Mouse (Mus musculus): ENCODE data around the gene Fam186b. TPM values are rescaled to one million over a fixed set of nuclear protein-coding genes. Genes with fewer than 3 reads are reported as not detected.

Gene Fam186b
- polyA plus RNA-seq, 1 experiment = not detected

- H3K9ac ChIP-seq (ENCODE audit: low read depth, poor library complexity, severe bottlenecking) = no peak overlapping the region
- no peaks in the 10 kb centered on the region for H3K9me3 ChIP-seq (replicated peaks; ENCODE audit: control insufficient read depth, insufficient read depth, low read length, poor library complexity, severe bottlenecking)
- TF ChIP-seq EP300 (IDR thresholded peaks at IDR 0.05; ENCODE audit: insufficient read depth, low read depth, low read length) = peak; percentile 93
- no peak for TF ChIP-seq CTCF (IDR thresholded peaks at IDR 0.05; ENCODE audit: low read depth, low read length)
- H3K4me1 ChIP-seq (ENCODE audit: control insufficient read depth, insufficient read depth, low read length) = peaks cover 3% of the 10 kb centered on the region
- H3K36me3 ChIP-seq (ENCODE audit: control insufficient read depth, insufficient read depth, low read length, poor library complexity, severe bottlenecking) = no peaks in the 10 kb centered on the region
- no peaks in the 10 kb centered on the region for H3K27me3 ChIP-seq (ENCODE audit: control insufficient read depth, insufficient read depth, low read length, poor library complexity, severe bottlenecking)
- H3K4me3 ChIP-seq (ENCODE audit: low read depth, low read length) = no peak overlapping the region
- peak overlapping the region; percentile 79 for H3K27ac ChIP-seq (ENCODE audit: insufficient read depth, low read length)
These were observed 31.3 kb downstream of the Fam186b start for GRCm38 (mm10) chr15:99264363-99264762.

- no peak overlapping the region for H3K9ac ChIP-seq (ENCODE audit: low read depth, poor library complexity, severe bottlenecking)
- no peak overlapping the region for H3K4me3 ChIP-seq (ENCODE audit: low read depth, low read length)
- no peaks in the 10 kb centered on the region for H3K36me3 ChIP-seq (ENCODE audit: control insufficient read depth, insufficient read depth, low read length, poor library complexity, severe bottlenecking)
- no peak for TF ChIP-seq CTCF (IDR thresholded peaks at IDR 0.05; ENCODE audit: low read depth, low read length)
- no peak for TF ChIP-seq EP300 (IDR thresholded peaks at IDR 0.05; ENCODE audit: insufficient read depth, low read depth, low read length)
- no peak for TF ChIP-seq POLR2A (IDR thresholded peaks at IDR 0.05; ENCODE audit: insufficient read depth, low read length)
- H3K4me1 ChIP-seq (ENCODE audit: control insufficient read depth, insufficient read depth, low read length) = peaks cover 3% of the 10 kb centered on the region
- no peak overlapping the region for H3K27ac ChIP-seq (ENCODE audit: insufficient read depth, low read length)
- H3K27me3 ChIP-seq (ENCODE audit: control insufficient read depth, insufficient read depth, low read length, poor library complexity, severe bottlenecking) = no peaks in the 10 kb centered on the region
- no peaks in the 10 kb centered on the region for H3K9me3 ChIP-seq (replicated peaks; ENCODE audit: control insufficient read depth, insufficient read depth, low read length, poor library complexity, severe bottlenecking)
These were observed 33.0 kb downstream of the Fam186b start for GRCm38 (mm10) chr15:99262702-99263101.

GRCm38 (mm10) chr15:99259730-99260252 lies 35.9 kb downstream of the Fam186b start:
- Histone ChIP-seq H3K36me3 (ENCODE audit: control insufficient read depth, insufficient read depth, low read length, poor library complexity, severe bottlenecking) (no peaks in the 10 kb centered on the region), H3K9ac (ENCODE audit: low read depth, poor library complexity, severe bottlenecking) (peak overlapping the region; percentile 41), H3K27me3 (ENCODE audit: control insufficient read depth, insufficient read depth, low read length, poor library complexity, severe bottlenecking) (no peaks in the 10 kb centered on the region), H3K4me1 (ENCODE audit: control insufficient read depth, insufficient read depth, low read length) (peaks cover 3% of the 10 kb centered on the region), H3K4me3 (ENCODE audit: low read depth, low read length) (peak overlapping the region; percentile 35), H3K27ac (ENCODE audit: insufficient read depth, low read length) (peak overlapping the region; percentile 85), H3K9me3 (replicated peaks; ENCODE audit: control insufficient read depth, insufficient read depth, low read length, poor library complexity, severe bottlenecking) (no peaks in the 10 kb centered on the region)
- no peak for TF ChIP-seq EP300 (IDR thresholded peaks at IDR 0.05; ENCODE audit: insufficient read depth, low read depth, low read length)
- no peak for TF ChIP-seq CTCF (IDR thresholded peaks at IDR 0.05; ENCODE audit: low read depth, low read length)
- TF ChIP-seq POLR2A (IDR thresholded peaks at IDR 0.05; ENCODE audit: insufficient read depth, low read length) = peak; percentile 34

GRCm38 (mm10) chr15:99259167-99259729 lies 36.4 kb downstream of the Fam186b start:
- H3K9ac ChIP-seq (ENCODE audit: low read depth, poor library complexity, severe bottlenecking) = no peak overlapping the region
- no peaks in the 10 kb centered on the region for H3K9me3 ChIP-seq (replicated peaks; ENCODE audit: control insufficient read depth, insufficient read depth, low read length, poor library complexity, severe bottlenecking)
- no peaks in the 10 kb centered on the region for H3K27me3 ChIP-seq (ENCODE audit: control insufficient read depth, insufficient read depth, low read length, poor library complexity, severe bottlenecking)
- peak overlapping the region; percentile 48; the same call in 1 of the 2 replicates for H3K27ac ChIP-seq (ENCODE audit: insufficient read depth, low read length)
- no peaks in the 10 kb centered on the region for H3K4me1 ChIP-seq (ENCODE audit: control insufficient read depth, insufficient read depth, low read length)
- no peaks in the 10 kb centered on the region for H3K36me3 ChIP-seq (ENCODE audit: control insufficient read depth, insufficient read depth, low read length, poor library complexity, severe bottlenecking)
- no peak overlapping the region for H3K4me3 ChIP-seq (ENCODE audit: low read depth, low read length)
- no peak for TF ChIP-seq POLR2A (IDR thresholded peaks at IDR 0.05; ENCODE audit: insufficient read depth, low read length)
- TF ChIP-seq EP300 (IDR thresholded peaks at IDR 0.05; ENCODE audit: insufficient read depth, low read depth, low read length) = no peak
- no peak for TF ChIP-seq CTCF (IDR thresholded peaks at IDR 0.05; ENCODE audit: low read depth, low read length)

GRCm38 (mm10) chr15:99255241-99255749 lies 40.4 kb downstream of the Fam186b start:
- H3K4me1 ChIP-seq (ENCODE audit: control insufficient read depth, insufficient read depth, low read length) = peaks cover 2% of the 10 kb centered on the region
- no peaks in the 10 kb centered on the region for H3K9me3 ChIP-seq (replicated peaks; ENCODE audit: control insufficient read depth, insufficient read depth, low read length, poor library complexity, severe bottlenecking)
- no peaks in the 10 kb centered on the region for H3K36me3 ChIP-seq (ENCODE audit: control insufficient read depth, insufficient read depth, low read length, poor library complexity, severe bottlenecking)
- no peak overlapping the region for H3K4me3 ChIP-seq (ENCODE audit: low read depth, low read length)
- H3K9ac ChIP-seq (ENCODE audit: low read depth, poor library complexity, severe bottlenecking) = no peak overlapping the region
- TF ChIP-seq CTCF (IDR thresholded peaks at IDR 0.05; ENCODE audit: low read depth, low read length) = no peak
- no peak for TF ChIP-seq EP300 (IDR thresholded peaks at IDR 0.05; ENCODE audit: insufficient read depth, low read depth, low read length)
- no peak for TF ChIP-seq POLR2A (IDR thresholded peaks at IDR 0.05; ENCODE audit: insufficient read depth, low read length)
- H3K27me3 ChIP-seq (ENCODE audit: control insufficient read depth, insufficient read depth, low read length, poor library complexity, severe bottlenecking) = no peaks in the 10 kb centered on the region
- no peak overlapping the region for H3K27ac ChIP-seq (ENCODE audit: insufficient read depth, low read length)

GRCm38 (mm10) chr15:99254477-99255005 lies 41.1 kb downstream of the Fam186b start:
- Histone ChIP-seq H3K27ac (ENCODE audit: insufficient read depth, low read length) (peak overlapping the region; percentile 32), H3K27me3 (ENCODE audit: control insufficient read depth, insufficient read depth, low read length, poor library complexity, severe bottlenecking) (no peaks in the 10 kb centered on the region), H3K9me3 (replicated peaks; ENCODE audit: control insufficient read depth, insufficient read depth, low read length, poor library complexity, severe bottlenecking) (no peaks in the 10 kb centered on the region), H3K4me1 (ENCODE audit: control insufficient read depth, insufficient read depth, low read length) (peaks cover 4% of the 10 kb centered on the region), H3K9ac (ENCODE audit: low read depth, poor library complexity, severe bottlenecking) (no peak overlapping the region), H3K36me3 (ENCODE audit: control insufficient read depth, insufficient read depth, low read length, poor library complexity, severe bottlenecking) (no peaks in the 10 kb centered on the region), H3K4me3 (ENCODE audit: low read depth, low read length) (no peak overlapping the region)
- no peak for TF ChIP-seq POLR2A (IDR thresholded peaks at IDR 0.05; ENCODE audit: insufficient read depth, low read length)
- no peak for TF ChIP-seq EP300 (IDR thresholded peaks at IDR 0.05; ENCODE audit: insufficient read depth, low read depth, low read length)
- TF ChIP-seq CTCF (IDR thresholded peaks at IDR 0.05; ENCODE audit: low read depth, low read length) = no peak

All from ES-Bruce4 (cell line).